Comparison of ENCODE assay signal across 8 mouse cellular contexts in genomic region chr4:45407703-45408334, GRCm38 (mm10). TPM values are rescaled to one million over a fixed set of nuclear protein-coding genes. Genes with fewer than 3 reads are reported as not detected.
DNase-seq lines count a peak whose midpoint lies in the region; ATAC-seq and TF ChIP-seq lines count a peak whose summit lies in the region.

No protein-coding gene starts in this region.

- no peak for TF ChIP-seq CTCF in forebrain, postnatal 0 days (IDR thresholded peaks at IDR 0.05; ENCODE audit: low read depth)

- 2% methylated on average over 19 of the region's 19 CpGs for WGBS in forebrain, postnatal 0 days
- 4% methylated on average over 19 of the region's 19 CpGs for WGBS in limb, embryonic 10.5 days

- peak overlapping the region; percentile 95 for H3K27ac ChIP-seq in forebrain, postnatal 0 days (ENCODE audit: low read depth, low read length)
- H3K27ac ChIP-seq in limb, embryonic 10.5 days, result peak overlapping the region; percentile 97

- H3K4me1 ChIP-seq in megakaryocyte, embryonic 14.5 days, result peaks cover 51% of the 10 kb centered on the region
- H3K4me1 ChIP-seq in forebrain, postnatal 0 days (ENCODE audit: insufficient read depth), result 0 out of 2 replicates have a peak, but pooled peaks cover 14% of the 10 kb centered on the region
- peaks cover 36% of the 10 kb centered on the region for H3K4me1 ChIP-seq in limb, embryonic 10.5 days

- H3K36me3 ChIP-seq in megakaryocyte, embryonic 14.5 days (replicated peaks; ENCODE audit: low read length), result peaks cover 25% of the 10 kb centered on the region
- H3K36me3 ChIP-seq in forebrain, postnatal 0 days (ENCODE audit: insufficient read depth), result peaks cover 17% of the 10 kb centered on the region
- H3K36me3 ChIP-seq in limb, embryonic 10.5 days, result peaks cover 25% of the 10 kb centered on the region

- DNase-seq in brain, adult 2 months (ENCODE audit: low read depth, low spot score), result peak; percentile 69
- DNase-seq in forebrain, postnatal 0 days, result peak; percentile 48
- no peak for DNase-seq in limb, embryonic 10.5 days (ENCODE audit: low spot score)
- DNase-seq in natural killer cell, adult 2 months (ENCODE audit: low spot score in 2 of 2), result peak; percentile 41 to 46
- DNase-seq in frontal cortex, postnatal 14 days (ENCODE audit: low spot score in 2 of 2), result no peak
- no peak for DNase-seq in testis, postnatal 10 days (ENCODE audit: low spot score)

- peak overlapping the region; percentile 99 for H3K9ac ChIP-seq in forebrain, postnatal 0 days

- no peak for ATAC-seq in megakaryocyte, adult 5-6 weeks (ENCODE audit: poor library complexity, severe bottlenecking)
- no peak; the same call in 1 of the 2 replicates for ATAC-seq in forebrain, postnatal 0 days

- H3K4me3 ChIP-seq in megakaryocyte, embryonic 14.5 days (replicated peaks), result peak overlapping the region; percentile 95
- peak overlapping the region; percentile 98 for H3K4me3 ChIP-seq in forebrain, postnatal 0 days (ENCODE audit: low read depth, low read length)
- peak overlapping the region; percentile 94 for H3K4me3 ChIP-seq in limb, embryonic 10.5 days

- H3K9me3 ChIP-seq in megakaryocyte, embryonic 14.5 days, result no peaks in the 10 kb centered on the region
- H3K9me3 ChIP-seq in forebrain, postnatal 0 days (ENCODE audit: low read length), result no peaks in the 10 kb centered on the region
- H3K9me3 ChIP-seq in limb, embryonic 10.5 days (replicated peaks), result no peaks in the 10 kb centered on the region

- H3K27me3 ChIP-seq in megakaryocyte, embryonic 14.5 days (replicated peaks), result peaks cover 10% of the 10 kb centered on the region
- no peaks in the 10 kb centered on the region for H3K27me3 ChIP-seq in forebrain, postnatal 0 days (ENCODE audit: insufficient read depth, low read length)
- no peaks in the 10 kb centered on the region for H3K27me3 ChIP-seq in limb, embryonic 10.5 days (ENCODE audit: low read depth, poor library complexity, severe bottlenecking)

- peak overlapping the region; percentile 68 for H3K4me2 ChIP-seq in forebrain, postnatal 0 days (ENCODE audit: low read depth)

RNA-seq across cellular contexts. Expression of gene Slc25a51, which starts 0.7 kb away (rescaled TPM):
- polyA plus RNA-seq in megakaryocyte, embryonic 14.5 days (2012; ENCODE audit: insufficient read depth, low replicate concordance), result 8.3 and 8.6 TPM in 2 replicates
- 29.2 and 29.3 TPM in 2 replicates for total RNA-seq in megakaryocyte, adult 5-6 weeks (2015)
- total RNA-seq in megakaryocyte, adult 5-6 weeks (2017), result 21.5 and 26.1 TPM in 2 replicates
- 94.6 and 128 TPM in 2 replicates for total RNA-seq in forebrain, postnatal 0 days (2014; rRNA removed)
- 76.8 and 83.9 TPM in 2 replicates for polyA plus RNA-seq in forebrain, postnatal 0 days (2015; fragmentation: Nextera tagmentation; extraction: Ambion mirVana)
- polyA plus RNA-seq in limb, embryonic 10.5 days (2016; fragmentation: Nextera tagmentation; extraction: Ambion mirVana), result 75.6 and 85.1 TPM in 2 replicates

Comparison
In these comparisons a context has a peak if more than half of its experiments do, and no peak if none do; other contexts are left out.
1. DNase-seq: peak in brain, adult 2 months (single experiment), forebrain, postnatal 0 days (single experiment) and natural killer cell, adult 2 months (2 of 2); none in limb, embryonic 10.5 days (single experiment), frontal cortex, postnatal 14 days (0 of 2) and testis, postnatal 10 days (single experiment).
2. Peak in every context shown above with its lines, with median percentiles within 50 percentile points of each other: H3K4me3 ChIP-seq.